Comparison of ENCODE assay signal across 22 mouse cellular contexts in the genomic region with DNA sequence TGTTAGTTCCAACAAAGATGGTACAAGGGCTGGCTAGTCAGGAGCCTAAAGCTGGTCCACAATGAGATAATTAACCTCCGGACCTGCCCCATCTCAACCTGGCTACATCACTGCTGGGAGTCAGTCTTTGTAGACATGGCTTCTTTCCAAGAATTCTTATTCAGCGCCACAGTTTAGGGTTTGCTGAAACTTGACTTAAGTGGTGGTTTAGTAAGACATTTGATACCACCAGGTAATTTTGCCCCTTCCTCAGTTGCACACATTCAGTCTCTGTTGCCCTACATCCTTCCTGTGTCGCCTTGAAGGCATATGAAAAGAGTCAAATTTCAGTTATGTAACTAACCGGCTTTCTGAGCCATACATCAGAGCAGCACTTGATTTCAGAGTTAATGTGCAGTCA.
"Had no signal": no experiment of that assay in that cellular context is flagged by ENCODE, and none has a peak within 500 bp of the region (broad histone marks: within the 10 kb centered on the region; RNA-seq: fewer than 3 reads in every experiment).

No protein-coding gene starts in this region.

- H3K36me3 ChIP-seq: limb, embryonic 15.5 days; midbrain, embryonic 10.5 days; midbrain, embryonic 13.5 days; neural tube, embryonic 13.5 days had no signal

- H3K4me3 ChIP-seq: left cerebral cortex, adult 2 months; limb, embryonic 15.5 days; megakaryocyte, embryonic 14.5 days; midbrain, embryonic 10.5 days; midbrain, embryonic 13.5 days; myocyte; neural tube, embryonic 13.5 days had no signal

- DNase-seq: kidney, adult 18-20 months; kidney, adult 9 months; kidney, postnatal 14 days; layer of hippocampus, postnatal 36 days; liver, postnatal 0 days; lung, postnatal 10 days; lung, postnatal 36 days; right cerebral cortex, postnatal 25 days; spleen, adult 18-20 months; thymus, adult 18-20 months; thymus, postnatal 36 days had no signal

- H3K4me1 ChIP-seq: megakaryocyte, embryonic 14.5 days; midbrain, embryonic 10.5 days; neural tube, embryonic 13.5 days had no signal

- H3K4me2 ChIP-seq: limb, embryonic 15.5 days; liver, embryonic 11.5 days; lung, embryonic 14.5 days; midbrain, embryonic 13.5 days; neural tube, embryonic 13.5 days had no signal

- H3K27ac ChIP-seq: left cerebral cortex, adult 2 months; limb, embryonic 15.5 days; liver, embryonic 14.5 days; midbrain, embryonic 10.5 days; midbrain, embryonic 13.5 days; neural tube, embryonic 13.5 days had no signal

- H3K27me3 ChIP-seq: limb, embryonic 15.5 days; megakaryocyte, embryonic 14.5 days; midbrain, embryonic 13.5 days; neural tube, embryonic 13.5 days had no signal

- H3K9ac ChIP-seq: limb, embryonic 15.5 days; liver, embryonic 14.5 days; liver, postnatal 0 days; lung, embryonic 14.5 days; midbrain, embryonic 13.5 days; neural tube, embryonic 13.5 days had no signal

- ATAC-seq: liver, postnatal 0 days; midbrain, embryonic 13.5 days; midbrain, embryonic 16.5 days had no signal

- H3K9me3 ChIP-seq: limb, embryonic 15.5 days; megakaryocyte, embryonic 14.5 days; midbrain, embryonic 10.5 days; midbrain, embryonic 13.5 days; neural tube, embryonic 13.5 days had no signal
